Mouse (Mus musculus): ENCODE results near the gene Sebox. TPM values are rescaled to one million over a fixed set of nuclear protein-coding genes. Genes with fewer than 3 reads are reported as not detected.
A peak's percentile ranks its signal among the peaks of the same experiment; 100 is the strongest.

Sebox gene
- total and polyA plus RNA-seq, 3 experiments: not detected

DNA sequence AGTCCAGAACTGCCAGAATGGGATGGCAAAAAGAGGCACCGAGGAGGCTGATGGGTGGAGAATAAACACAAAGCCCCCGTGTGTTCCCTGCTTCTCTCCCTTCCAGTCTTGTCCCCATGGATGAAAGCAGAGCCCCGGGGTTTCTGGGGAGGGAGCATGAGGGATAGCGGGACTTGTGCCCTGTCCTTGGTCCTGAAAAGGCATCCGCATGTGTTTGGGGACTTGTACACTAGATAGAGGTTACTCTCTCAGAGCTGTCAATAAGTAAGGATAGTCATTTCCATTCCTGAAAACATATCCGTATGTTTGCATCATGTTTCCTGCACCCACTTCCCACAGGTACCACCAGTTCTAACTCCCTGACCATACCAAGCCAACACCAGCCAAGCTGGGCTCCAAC, 7.3 kb upstream of the Sebox start:
- no peak for TF ChIP-seq CTCF (IDR thresholded peaks at IDR 0.05; ENCODE audit: low read depth, low read length)
- no peak for TF ChIP-seq POLR2AphosphoS5 (IDR thresholded peaks at IDR 0.05; ENCODE audit: insufficient replicate concordance, low read depth, low read length)
- no peak for TF ChIP-seq GATA1 (IDR thresholded peaks at IDR 0.05; ENCODE audit: borderline replicate concordance, low read length)
- no peak for TF ChIP-seq TAL1 (conservative IDR thresholded peaks at IDR 0.05; ENCODE audit: low read depth, low read length)
- no peak for TF ChIP-seq GATA2 (IDR thresholded peaks at IDR 0.05; ENCODE audit: borderline replicate concordance, low read depth, low read length)
- ATAC-seq (ENCODE audit: extremely low read depth, insufficient number of reproducible peaks, low FRiP score, poor library complexity, severe bottlenecking): no peak
- Histone ChIP-seq H3K4me3 (ENCODE audit: low read depth, low read length) (no peak overlapping the region), H3K9me3 (replicated peaks) (no peaks in the 10 kb centered on the region), H3K36me3 (replicated peaks) (no peaks in the 10 kb centered on the region), H3K27me3 (ENCODE audit: insufficient read depth, low read length) (peaks cover 49% of the 10 kb centered on the region), H3K4me1 (ENCODE audit: insufficient read depth, low read depth, low read length) (peaks cover 21% of the 10 kb centered on the region)
- peak; percentile 52 for DNase-seq (ENCODE audit: low spot score)

- Histone ChIP-seq H3K9me3 (replicated peaks) (no peaks in the 10 kb centered on the region), H3K36me3 (replicated peaks) (no peaks in the 10 kb centered on the region), H3K4me1 (ENCODE audit: insufficient read depth, low read depth, low read length) (peaks cover 21% of the 10 kb centered on the region), H3K27me3 (ENCODE audit: insufficient read depth, low read length) (peaks cover 51% of the 10 kb centered on the region), H3K4me3 (ENCODE audit: low read depth, low read length) (peak overlapping the region; percentile 64; the same call in 1 of the 2 replicates)
- ATAC-seq (ENCODE audit: extremely low read depth, insufficient number of reproducible peaks, low FRiP score, poor library complexity, severe bottlenecking): no peak
- no peak for DNase-seq (ENCODE audit: low spot score)
- TF ChIP-seq GATA2 (IDR thresholded peaks at IDR 0.05; ENCODE audit: borderline replicate concordance, low read depth, low read length) (no peak), POLR2AphosphoS5 (IDR thresholded peaks at IDR 0.05; ENCODE audit: insufficient replicate concordance, low read depth, low read length) (no peak), CTCF (IDR thresholded peaks at IDR 0.05; ENCODE audit: low read depth, low read length) (no peak), GATA1 (IDR thresholded peaks at IDR 0.05; ENCODE audit: borderline replicate concordance, low read length) (no peak), TAL1 (conservative IDR thresholded peaks at IDR 0.05; ENCODE audit: low read depth, low read length) (no peak)
These were observed 6.1 kb upstream of the Sebox start for GRCm38 (mm10) chr11:78497071-78497541.

DNA sequence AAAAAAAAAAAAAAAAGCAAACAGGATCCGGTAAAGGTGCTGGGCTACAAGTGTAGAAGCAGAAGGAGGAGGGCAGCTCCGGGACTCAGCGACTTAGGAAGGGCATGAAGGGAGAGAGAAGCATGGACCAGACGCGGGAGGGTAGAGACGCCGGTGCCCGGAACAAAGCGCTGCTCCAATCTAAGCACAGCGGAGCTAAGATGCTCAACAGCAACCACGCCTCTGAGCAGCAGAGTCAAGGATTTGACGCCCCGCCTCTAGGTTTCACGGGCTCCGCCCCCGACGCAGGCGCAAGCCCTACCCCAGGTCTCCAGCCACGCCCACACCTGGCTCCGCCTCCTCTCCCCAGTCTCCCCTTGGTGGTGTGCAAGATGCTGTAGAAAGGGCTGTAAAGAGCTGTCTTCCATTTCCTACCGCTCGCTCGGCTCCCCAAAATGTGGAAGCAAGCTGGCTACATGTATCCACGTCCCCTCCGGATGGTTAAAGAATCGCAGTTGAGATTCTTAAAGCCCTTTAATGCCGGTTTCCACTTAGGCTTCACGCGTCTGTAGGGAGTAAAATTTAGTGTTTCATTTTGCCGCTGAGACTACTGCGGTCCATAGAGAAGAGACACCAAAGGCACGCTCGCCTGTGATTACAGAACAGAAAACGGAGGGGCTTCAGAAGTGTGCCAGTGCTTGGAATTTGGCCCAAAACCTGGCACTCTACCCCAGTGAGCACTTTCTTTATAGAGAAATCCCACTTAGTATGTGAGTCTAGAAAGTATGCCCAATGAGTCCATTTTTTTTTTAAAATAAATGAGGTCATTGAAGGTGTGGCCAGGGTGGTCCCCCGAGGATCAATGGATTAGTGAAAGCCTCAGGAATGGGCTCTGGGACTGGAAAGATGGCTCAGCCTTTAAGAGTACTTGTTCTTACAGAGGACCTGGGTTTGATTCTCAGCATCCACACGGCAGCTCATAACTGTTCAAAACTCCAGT, 5.4 kb upstream of the Sebox start, which contains the start of gene Sarm1:
TSS of gene Sarm1 (minus strand) at position 211 of the 979 bp plus-strand sequence.
- DNase-seq (ENCODE audit: low spot score) (peak; percentile 89), ATAC-seq (ENCODE audit: extremely low read depth, insufficient number of reproducible peaks, low FRiP score, poor library complexity, severe bottlenecking) (peak; percentile 81)
- H3K4me3 ChIP-seq (ENCODE audit: low read depth, low read length): peak within 1 kb of the TSS; percentile 64; the same call in 1 of the 2 replicates
- no peaks in the 10 kb centered on the region for H3K9me3 ChIP-seq (replicated peaks)
- TF ChIP-seq TAL1 (conservative IDR thresholded peaks at IDR 0.05; ENCODE audit: low read depth, low read length): no peak
- TF ChIP-seq GATA1 (IDR thresholded peaks at IDR 0.05; ENCODE audit: borderline replicate concordance, low read length): no peak
- TF ChIP-seq POLR2AphosphoS5 (IDR thresholded peaks at IDR 0.05; ENCODE audit: insufficient replicate concordance, low read depth, low read length): no peak
- no peak for TF ChIP-seq CTCF (IDR thresholded peaks at IDR 0.05; ENCODE audit: low read depth, low read length)
- TF ChIP-seq GATA2 (IDR thresholded peaks at IDR 0.05; ENCODE audit: borderline replicate concordance, low read depth, low read length): no peak
- H3K4me1 ChIP-seq (ENCODE audit: insufficient read depth, low read depth, low read length): peaks cover 21% of the 10 kb centered on the region
- H3K27me3 ChIP-seq (ENCODE audit: insufficient read depth, low read length): peaks cover 51% of the 10 kb centered on the region
- no peaks in the 10 kb centered on the region for H3K36me3 ChIP-seq (replicated peaks)

DNA sequence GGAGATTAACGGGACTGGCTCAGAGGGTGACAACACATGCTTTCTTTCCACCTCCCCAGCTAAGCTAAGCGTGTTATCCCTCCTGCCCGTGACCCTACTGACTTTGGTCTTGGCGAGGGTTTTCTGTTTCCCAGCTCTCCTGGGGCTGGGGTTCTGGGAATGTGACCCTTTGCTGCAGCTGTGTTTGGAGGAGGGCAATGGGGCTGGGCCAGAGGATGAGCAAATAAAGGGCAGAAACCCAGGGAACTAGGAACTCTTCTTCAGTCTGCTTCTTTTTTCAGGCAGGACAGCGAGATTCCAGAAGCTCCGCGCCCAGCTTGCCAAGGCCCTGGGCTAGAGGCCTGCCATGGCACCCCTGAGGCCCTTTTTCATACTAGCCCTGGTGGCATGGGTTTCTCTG, 4.2 kb upstream of the Sebox start, which contains the start of gene Vtn:
TSS of gene Vtn (plus strand) at position 88 of the 400 bp plus-strand sequence.
- no peak for ATAC-seq (ENCODE audit: extremely low read depth, insufficient number of reproducible peaks, low FRiP score, poor library complexity, severe bottlenecking)
- no peaks in the 10 kb centered on the region for H3K9me3 ChIP-seq (replicated peaks)
- H3K27me3 ChIP-seq (ENCODE audit: insufficient read depth, low read length): peaks cover 50% of the 10 kb centered on the region
- DNase-seq (ENCODE audit: low spot score): no peak
- peaks cover 21% of the 10 kb centered on the region for H3K4me1 ChIP-seq (ENCODE audit: insufficient read depth, low read depth, low read length)
- peak within 1 kb of the TSS; percentile 64; the same call in 1 of the 2 replicates for H3K4me3 ChIP-seq (ENCODE audit: low read depth, low read length)
- TF ChIP-seq POLR2AphosphoS5 (IDR thresholded peaks at IDR 0.05; ENCODE audit: insufficient replicate concordance, low read depth, low read length) (no peak), CTCF (IDR thresholded peaks at IDR 0.05; ENCODE audit: low read depth, low read length) (no peak), GATA2 (IDR thresholded peaks at IDR 0.05; ENCODE audit: borderline replicate concordance, low read depth, low read length) (no peak), TAL1 (conservative IDR thresholded peaks at IDR 0.05; ENCODE audit: low read depth, low read length) (no peak)
- peaks cover 7% of the 10 kb centered on the region for H3K36me3 ChIP-seq (replicated peaks)

- peaks cover 7% of the 10 kb centered on the region for H3K36me3 ChIP-seq (replicated peaks)
- no peaks in the 10 kb centered on the region for H3K9me3 ChIP-seq (replicated peaks)
- H3K4me1 ChIP-seq (ENCODE audit: insufficient read depth, low read depth, low read length): peaks cover 21% of the 10 kb centered on the region
- H3K27me3 ChIP-seq (ENCODE audit: insufficient read depth, low read length): peaks cover 46% of the 10 kb centered on the region
- ATAC-seq (ENCODE audit: extremely low read depth, insufficient number of reproducible peaks, low FRiP score, poor library complexity, severe bottlenecking) (no peak), DNase-seq (ENCODE audit: low spot score) (no peak)
- TF ChIP-seq CTCF (IDR thresholded peaks at IDR 0.05; ENCODE audit: low read depth, low read length) (no peak), POLR2AphosphoS5 (IDR thresholded peaks at IDR 0.05; ENCODE audit: insufficient replicate concordance, low read depth, low read length) (no peak), TAL1 (conservative IDR thresholded peaks at IDR 0.05; ENCODE audit: low read depth, low read length) (no peak), GATA2 (IDR thresholded peaks at IDR 0.05; ENCODE audit: borderline replicate concordance, low read depth, low read length) (no peak), GATA1 (IDR thresholded peaks at IDR 0.05; ENCODE audit: borderline replicate concordance, low read length) (no peak)
- H3K4me3 ChIP-seq (ENCODE audit: low read depth, low read length): no peak overlapping the region
These were observed 3.7 kb upstream of the Sebox start for GRCm38 (mm10) chr11:78499543-78499942.

- Histone ChIP-seq H3K4me3 (ENCODE audit: low read depth, low read length) (no peak overlapping the region), H3K4me1 (ENCODE audit: insufficient read depth, low read depth, low read length) (peaks cover 21% of the 10 kb centered on the region), H3K36me3 (replicated peaks) (peaks cover 17% of the 10 kb centered on the region), H3K27me3 (ENCODE audit: insufficient read depth, low read length) (peaks cover 44% of the 10 kb centered on the region), H3K9me3 (replicated peaks) (no peaks in the 10 kb centered on the region)
- no peak for DNase-seq (ENCODE audit: low spot score)
- TF ChIP-seq GATA2 (IDR thresholded peaks at IDR 0.05; ENCODE audit: borderline replicate concordance, low read depth, low read length): no peak
- no peak for TF ChIP-seq CTCF (IDR thresholded peaks at IDR 0.05; ENCODE audit: low read depth, low read length)
- ATAC-seq (ENCODE audit: extremely low read depth, insufficient number of reproducible peaks, low FRiP score, poor library complexity, severe bottlenecking): no peak
These were observed 2.5 kb upstream of the Sebox start for GRCm38 (mm10) chr11:78500623-78501202.
